Mouse (Mus musculus) liver, embryonic 16.5 days (tissue): ENCODE results near the gene Wfdc5. TPM values are rescaled to one million over a fixed set of nuclear protein-coding genes. Genes with fewer than 3 reads are reported as not detected.

Source experiments
- ATAC-seq: fragments of 200-750 bp; cut with Nextera tagmentation; 2 replicates; pipeline ENCODE4 v1.8.0; 2017; ENCODE audit warnings: low read depth, mild to moderate bottlenecking, moderate number of reproducible peaks, moderate library complexity
- H3K27ac ChIP-seq: fragments of 300-500 bp; sonication (generic); 2 replicates; pipeline ENCODE4 v1.5.1; 2014; ENCODE audit warnings: mild to moderate bottlenecking, low read length
- H3K27me3 ChIP-seq: fragments of 300-500 bp; sonication (generic); 2 replicates; pipeline ENCODE4 v1.6.1; 2014; ENCODE audit warnings: low read depth, low read length, mixed read lengths; ENCODE audit not compliant: control insufficient read depth, insufficient read depth
- H3K36me3 ChIP-seq: fragments of 300-500 bp; sonication (generic); 2 replicates; pipeline ENCODE4 v1.6.1; 2014; ENCODE audit warnings: mild to moderate bottlenecking; ENCODE audit not compliant: control insufficient read depth, insufficient read depth
- H3K4me1 ChIP-seq: fragments of 300-500 bp; sonication (generic); 2 replicates; pipeline ENCODE4 v1.6.1; 2014; ENCODE audit warnings: low read depth, low read length, mixed read lengths; ENCODE audit not compliant: control insufficient read depth
- H3K4me2 ChIP-seq: fragments of 300-500 bp; sonication (generic); 2 replicates; pipeline ENCODE4 v1.6.1; 2014; ENCODE audit warnings: low read depth, low read length, mixed read lengths
- H3K4me3 ChIP-seq: fragments of 300-500 bp; sonication (generic); 2 replicates; pipeline ENCODE4 v1.5.1; 2014; ENCODE audit warnings: low read depth, mild to moderate bottlenecking, low read length
- H3K9ac ChIP-seq: fragments of 300-500 bp; sonication (generic); 2 replicates; pipeline ENCODE4 v1.6.1; 2014; ENCODE audit warnings: low read depth, low read length
- H3K9me3 ChIP-seq: fragments of 300-500 bp; sonication (generic); replicated peaks from 2 replicates; pipeline ENCODE4 v1.6.1; 2016; ENCODE audit warnings: low read length; ENCODE audit not compliant: control insufficient read depth
- WGBS: fragments of 180-500 bp; shearing (Covaris S2); extraction: QIAGEN DNeasy Blood & Tissue Kit; methylation state at CpG from one replicate; pipeline ENCODE4 v1.1.7; 2014; ENCODE audit not compliant: insufficient replicate concordance; 5-methylcytosine and 5-hydroxymethylcytosine counted together
- polyA plus RNA-seq: library from polyadenylated mRNA; unstranded; fragments of >200 nt; fragmentation: Nextera tagmentation; extraction: Ambion mirVana; gene quantifications from 2 replicates; pipeline ENCODE4 v1.2.1, GENCODE M21; 2015

The Wfdc5 gene
- polyA plus RNA-seq, 1 experiment from 2014 or later = not detected

GRCm38 (mm10) chr2:164144025-164144424 is 38.5 kb downstream of the Wfdc5 start:
- H3K27me3 ChIP-seq = no peaks in the 10 kb centered on the region
- H3K36me3 ChIP-seq = no peaks in the 10 kb centered on the region
- ATAC-seq = no peak
- no peak overlapping the region for H3K9ac ChIP-seq
- no peaks in the 10 kb centered on the region for H3K9me3 ChIP-seq
- no peak overlapping the region for H3K4me2 ChIP-seq
- 68% methylated on average over 6 of the region's 6 CpGs for WGBS
- no peak overlapping the region for H3K27ac ChIP-seq
- no peaks in the 10 kb centered on the region for H3K4me1 ChIP-seq
- H3K4me3 ChIP-seq = no peak overlapping the region

GRCm38 (mm10) chr2:164142021-164142420 is 40.5 kb downstream of the Wfdc5 start:
- no peaks in the 10 kb centered on the region for H3K4me1 ChIP-seq

GRCm38 (mm10) chr2:164137754-164138153 is 44.8 kb downstream of the Wfdc5 start:
- Histone ChIP-seq H3K27ac (no peak overlapping the region), H3K4me2 (no peak overlapping the region), H3K9me3 (no peaks in the 10 kb centered on the region), H3K9ac (no peak overlapping the region), H3K4me3 (no peak overlapping the region), H3K27me3 (no peaks in the 10 kb centered on the region), H3K36me3 (no peaks in the 10 kb centered on the region), H3K4me1 (no peaks in the 10 kb centered on the region)
- no peak for ATAC-seq
- WGBS = 72% methylated on average over 6 of the region's 6 CpGs

More at GRCm38 (mm10) chr2:164142021-164142420, 40.5 kb downstream of the Wfdc5 start:
- Histone ChIP-seq H3K4me3 (no peak overlapping the region), H3K36me3 (no peaks in the 10 kb centered on the region), H3K9me3 (no peaks in the 10 kb centered on the region), H3K9ac (no peak overlapping the region), H3K27ac (no peak overlapping the region), H3K4me2 (no peak overlapping the region), H3K27me3 (no peaks in the 10 kb centered on the region)
- no peak for ATAC-seq
- WGBS = 50% methylated on average over 10 of the region's 10 CpGs

- Histone ChIP-seq H3K9me3 (no peaks in the 10 kb centered on the region), H3K27ac (no peak overlapping the region), H3K36me3 (no peaks in the 10 kb centered on the region), H3K4me2 (no peak overlapping the region), H3K4me1 (no peaks in the 10 kb centered on the region), H3K27me3 (no peaks in the 10 kb centered on the region), H3K4me3 (no peak overlapping the region), H3K9ac (no peak overlapping the region)
- WGBS = 55% methylated on average over 2 of the region's 2 CpGs
- no peak for ATAC-seq
Measured at GRCm38 (mm10) chr2:164136393-164136792, 46.1 kb downstream of the Wfdc5 start.

GRCm38 (mm10) chr2:164135367-164135766 is 47.2 kb downstream of the Wfdc5 start:
- ATAC-seq = no peak
- no peaks in the 10 kb centered on the region for H3K4me1 ChIP-seq
- H3K9me3 ChIP-seq = no peaks in the 10 kb centered on the region

GRCm38 (mm10) chr2:164134563-164134962 is 48.0 kb downstream of the Wfdc5 start:
- no peak overlapping the region for H3K4me2 ChIP-seq
- WGBS = 58% methylated on average over 6 of the region's 6 CpGs
- no peak overlapping the region for H3K4me3 ChIP-seq
- H3K36me3 ChIP-seq = no peaks in the 10 kb centered on the region
- H3K4me1 ChIP-seq = no peaks in the 10 kb centered on the region
- no peaks in the 10 kb centered on the region for H3K9me3 ChIP-seq
- ATAC-seq = no peak
- no peaks in the 10 kb centered on the region for H3K27me3 ChIP-seq
- no peak overlapping the region for H3K9ac ChIP-seq
- no peak overlapping the region for H3K27ac ChIP-seq

More at GRCm38 (mm10) chr2:164135367-164135766, 47.2 kb downstream of the Wfdc5 start:
- no peaks in the 10 kb centered on the region for H3K27me3 ChIP-seq
- no peak overlapping the region for H3K27ac ChIP-seq
- H3K36me3 ChIP-seq = no peaks in the 10 kb centered on the region
- no peak overlapping the region for H3K4me2 ChIP-seq
- no peak overlapping the region for H3K4me3 ChIP-seq
- no peak overlapping the region for H3K9ac ChIP-seq
- WGBS = 67% methylated on average over 1 of the region's 1 CpGs

GRCm38 (mm10) chr2:164131586-164131985 is 51.0 kb downstream of the Wfdc5 start:
- 77% methylated on average over 1 of the region's 1 CpGs for WGBS

GRCm38 (mm10) chr2:164128576-164129411 is 53.7 kb downstream of the Wfdc5 start:
- H3K4me2 ChIP-seq = no peak overlapping the region
- H3K9me3 ChIP-seq = no peaks in the 10 kb centered on the region
- no peaks in the 10 kb centered on the region for H3K36me3 ChIP-seq
- 78% methylated on average over 12 of the region's 12 CpGs for WGBS
- H3K27ac ChIP-seq = no peak overlapping the region
- H3K4me3 ChIP-seq = no peak overlapping the region
- no peak for ATAC-seq
- no peaks in the 10 kb centered on the region for H3K4me1 ChIP-seq
- no peak overlapping the region for H3K9ac ChIP-seq
- H3K27me3 ChIP-seq = no peaks in the 10 kb centered on the region

More at GRCm38 (mm10) chr2:164131586-164131985, 51.0 kb downstream of the Wfdc5 start:
- Histone ChIP-seq H3K27me3 (no peaks in the 10 kb centered on the region), H3K36me3 (no peaks in the 10 kb centered on the region), H3K4me1 (no peaks in the 10 kb centered on the region), H3K4me2 (no peak overlapping the region), H3K9ac (no peak overlapping the region), H3K4me3 (no peak overlapping the region), H3K9me3 (no peaks in the 10 kb centered on the region), H3K27ac (no peak overlapping the region)
- peak; percentile 54 for ATAC-seq

GRCm38 (mm10) chr2:164127297-164127696 is 55.2 kb downstream of the Wfdc5 start:
- Histone ChIP-seq H3K4me2 (no peak overlapping the region), H3K9me3 (no peaks in the 10 kb centered on the region), H3K4me1 (no peaks in the 10 kb centered on the region), H3K27ac (no peak overlapping the region), H3K36me3 (no peaks in the 10 kb centered on the region), H3K9ac (no peak overlapping the region), H3K4me3 (no peak overlapping the region), H3K27me3 (no peaks in the 10 kb centered on the region)
- WGBS = 69% methylated on average over 2 of the region's 2 CpGs
- ATAC-seq = no peak
